Mouse (Mus musculus): ENCODE data around the gene Thsd7a. TPM values are rescaled to one million over a fixed set of nuclear protein-coding genes. Genes with fewer than 3 reads are reported as not detected.

Thsd7a gene
- 19.8 and 22.5 TPM in 2 replicates for polyA plus RNA-seq (2014; fragmentation: Nextera tagmentation; extraction: Ambion mirVana)

DNA sequence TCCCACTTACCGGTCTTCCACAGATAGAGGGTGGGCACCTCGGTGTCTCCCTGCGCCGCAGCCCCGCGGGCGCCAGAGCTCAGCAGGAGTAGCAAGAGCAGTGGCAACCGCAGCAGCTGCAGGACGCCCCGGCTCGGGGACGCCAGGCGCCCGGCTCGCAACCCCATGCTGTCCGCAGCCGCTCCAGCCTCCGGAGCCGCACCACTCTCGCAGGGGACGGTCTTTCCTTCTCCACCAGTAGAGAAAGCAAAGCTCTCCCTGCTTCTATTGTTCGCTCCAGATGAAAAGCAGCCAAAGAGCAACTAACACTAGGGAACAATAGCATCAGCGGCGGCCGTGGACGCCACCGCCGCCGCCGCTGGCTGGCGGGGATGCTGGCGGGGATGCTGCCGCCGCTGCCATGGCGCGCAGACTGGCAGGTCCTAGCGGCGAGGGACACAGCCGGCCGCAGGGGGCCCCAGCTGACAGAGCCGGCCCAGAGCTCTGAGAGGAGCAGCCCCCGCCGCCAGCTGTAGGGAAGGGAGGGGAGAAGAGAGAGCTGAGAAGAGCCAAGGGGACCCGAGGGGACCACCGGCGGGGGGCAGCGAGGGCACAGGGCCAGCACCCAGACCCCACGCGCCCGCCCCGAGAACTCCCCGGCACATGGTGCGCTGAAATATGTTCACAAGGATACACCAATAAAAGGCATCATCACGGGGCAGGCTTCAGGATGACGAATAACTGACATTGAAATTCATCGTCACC lies at the start of gene Thsd7a:
Thsd7a (minus strand) TSS at position 624 of the 744 bp plus-strand sequence.
- H3K27ac ChIP-seq (ENCODE audit: low read depth, low read length), result peak within 1 kb of the TSS; percentile 95
- H3K4me3 ChIP-seq (ENCODE audit: low read depth, low read length), result peak within 1 kb of the TSS; percentile 69
- peak within 1 kb of the TSS; percentile 90 for H3K9ac ChIP-seq (ENCODE audit: low read length)
- H3K9me3 ChIP-seq (ENCODE audit: control insufficient read depth, low read length), result no peaks in the 10 kb centered on the region
- DNase-seq (ENCODE audit: low spot score, missing footprints) (peak; percentile 97), ATAC-seq (ENCODE audit: low FRiP score) (peak; percentile 94)
- H3K4me2 ChIP-seq, result peak within 1 kb of the TSS; percentile 54
- under 1% methylated on average over 54 of the region's 56 CpGs for WGBS
- no peaks in the 10 kb centered on the region for H3K27me3 ChIP-seq (ENCODE audit: control insufficient read depth, insufficient read depth, low read length)
- no peaks in the 10 kb centered on the region for H3K36me3 ChIP-seq (ENCODE audit: control insufficient read depth, insufficient read depth, low read length)
- H3K4me1 ChIP-seq (ENCODE audit: control insufficient read depth, insufficient read depth, low read length), result peaks cover 16% of the 10 kb centered on the region; the same call in 1 of the 2 replicates

DNA sequence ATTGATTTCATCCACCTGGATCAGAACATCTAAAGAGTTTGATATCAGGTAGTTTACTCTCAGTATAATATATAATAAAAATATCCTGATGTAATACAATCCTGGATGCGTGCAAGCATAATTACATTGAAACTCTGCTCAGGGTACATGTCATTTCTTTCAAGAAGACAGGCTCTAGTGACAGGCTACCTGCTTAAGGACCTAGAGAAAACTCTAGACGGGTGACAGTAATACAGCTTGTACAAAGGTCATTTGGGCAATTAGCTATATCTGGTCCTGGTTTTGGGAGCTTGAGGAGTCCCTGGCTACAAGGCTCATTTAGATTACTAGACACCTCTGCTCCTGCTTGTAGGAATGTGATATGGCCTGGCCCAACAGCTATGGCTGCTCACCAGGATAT lies 37.9 kb upstream of the Thsd7a start:
- Histone ChIP-seq H3K9me3 (ENCODE audit: control insufficient read depth, low read length) (no peaks in the 10 kb centered on the region), H3K36me3 (ENCODE audit: control insufficient read depth, insufficient read depth, low read length) (no peaks in the 10 kb centered on the region), H3K27me3 (ENCODE audit: control insufficient read depth, insufficient read depth, low read length) (no peaks in the 10 kb centered on the region), H3K4me3 (ENCODE audit: low read depth, low read length) (no peak overlapping the region), H3K4me2 (no peak overlapping the region), H3K9ac (ENCODE audit: low read length) (no peak overlapping the region), H3K4me1 (ENCODE audit: control insufficient read depth, insufficient read depth, low read length) (no peaks in the 10 kb centered on the region), H3K27ac (ENCODE audit: low read depth, low read length) (no peak overlapping the region)
- no peak for ATAC-seq (ENCODE audit: low FRiP score)
- WGBS, result 77% methylated on average over 2 of the region's 2 CpGs
- DNase-seq (ENCODE audit: low spot score, missing footprints), result peak; percentile 78

DNA sequence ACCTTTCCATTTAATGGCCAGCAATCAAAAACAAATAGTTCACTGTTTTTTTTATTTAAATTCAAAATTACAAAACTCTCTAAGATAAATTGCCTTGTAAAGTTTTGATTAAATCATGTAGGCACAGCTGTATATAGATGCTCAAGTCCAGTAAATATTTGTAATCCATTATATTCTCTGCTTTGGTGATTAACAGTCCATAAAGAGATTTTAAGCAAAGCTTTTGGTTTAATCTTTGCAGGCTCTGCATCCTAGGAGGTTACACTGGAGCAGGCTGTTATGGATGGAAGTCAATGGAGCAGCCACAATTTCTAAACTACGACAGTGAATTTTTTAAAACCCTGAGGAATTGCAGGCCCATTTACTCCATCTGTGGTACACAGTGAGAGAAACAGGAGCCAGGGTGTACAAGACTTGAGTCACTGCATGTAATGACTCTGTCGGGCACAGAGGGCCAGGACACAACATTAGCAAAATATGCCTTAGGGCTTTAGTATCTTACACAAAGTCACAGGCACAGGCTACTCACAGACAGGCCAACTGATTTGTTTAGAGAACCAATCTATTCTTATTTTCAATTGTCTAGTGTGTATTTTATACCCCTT lies 37.3 kb upstream of the Thsd7a start:
- H3K9ac ChIP-seq (ENCODE audit: low read length), result no peak overlapping the region
- H3K27me3 ChIP-seq (ENCODE audit: control insufficient read depth, insufficient read depth, low read length), result no peaks in the 10 kb centered on the region
- no peaks in the 10 kb centered on the region for H3K4me1 ChIP-seq (ENCODE audit: control insufficient read depth, insufficient read depth, low read length)
- no peak overlapping the region for H3K4me3 ChIP-seq (ENCODE audit: low read depth, low read length)
- ATAC-seq (ENCODE audit: low FRiP score) (peak; percentile 60; the same call in 1 of the 2 replicates), DNase-seq (ENCODE audit: low spot score, missing footprints) (peak; percentile 45)
- H3K4me2 ChIP-seq, result no peak overlapping the region
- no peaks in the 10 kb centered on the region for H3K36me3 ChIP-seq (ENCODE audit: control insufficient read depth, insufficient read depth, low read length)
- WGBS, result 80% methylated on average over 2 of the region's 2 CpGs
- H3K9me3 ChIP-seq (ENCODE audit: control insufficient read depth, low read length), result no peaks in the 10 kb centered on the region
- H3K27ac ChIP-seq (ENCODE audit: low read depth, low read length), result no peak overlapping the region

DNA sequence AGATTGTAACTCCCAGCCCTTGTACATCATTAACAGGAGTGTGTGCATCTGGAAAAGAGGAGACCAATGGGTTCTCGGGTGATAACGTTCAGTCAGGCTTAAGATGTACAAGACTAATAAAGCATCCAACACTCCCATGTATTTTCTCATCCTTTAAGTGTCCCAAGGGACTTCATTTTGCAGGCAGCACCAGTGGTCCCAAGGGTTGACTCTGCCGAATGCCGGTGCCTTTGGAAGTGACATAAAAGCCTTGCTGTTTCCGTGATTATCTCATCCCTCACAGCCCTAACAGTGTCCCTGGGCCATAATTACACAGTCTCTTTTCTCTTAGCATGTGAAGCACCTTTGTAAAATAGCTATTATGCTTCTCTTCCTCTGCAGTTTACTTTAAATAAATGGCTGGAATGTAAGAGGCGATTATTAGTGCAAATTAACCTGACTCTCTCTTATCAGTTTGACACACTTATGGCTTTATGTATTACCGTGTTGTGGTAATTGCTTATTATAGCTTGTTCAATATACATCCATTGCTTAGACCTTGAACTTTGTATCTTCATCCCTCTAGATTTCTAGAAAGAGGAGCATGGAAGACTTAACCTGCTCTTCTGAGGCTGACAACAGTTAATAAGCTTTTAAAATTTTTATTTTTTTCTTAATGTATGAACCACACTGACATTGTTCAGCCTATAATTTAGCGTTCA lies 35.9 kb upstream of the Thsd7a start:
- Histone ChIP-seq H3K9ac (ENCODE audit: low read length) (no peak overlapping the region), H3K9me3 (ENCODE audit: control insufficient read depth, low read length) (no peaks in the 10 kb centered on the region), H3K4me1 (ENCODE audit: control insufficient read depth, insufficient read depth, low read length) (no peaks in the 10 kb centered on the region), H3K27ac (ENCODE audit: low read depth, low read length) (no peak overlapping the region), H3K36me3 (ENCODE audit: control insufficient read depth, insufficient read depth, low read length) (no peaks in the 10 kb centered on the region), H3K4me3 (ENCODE audit: low read depth, low read length) (no peak overlapping the region), H3K27me3 (ENCODE audit: control insufficient read depth, insufficient read depth, low read length) (no peaks in the 10 kb centered on the region), H3K4me2 (no peak overlapping the region)
- DNase-seq (ENCODE audit: low spot score, missing footprints) (peak; percentile 80), ATAC-seq (ENCODE audit: low FRiP score) (peak; percentile 78)
- WGBS, result 81% methylated on average over 8 of the region's 8 CpGs

DNA sequence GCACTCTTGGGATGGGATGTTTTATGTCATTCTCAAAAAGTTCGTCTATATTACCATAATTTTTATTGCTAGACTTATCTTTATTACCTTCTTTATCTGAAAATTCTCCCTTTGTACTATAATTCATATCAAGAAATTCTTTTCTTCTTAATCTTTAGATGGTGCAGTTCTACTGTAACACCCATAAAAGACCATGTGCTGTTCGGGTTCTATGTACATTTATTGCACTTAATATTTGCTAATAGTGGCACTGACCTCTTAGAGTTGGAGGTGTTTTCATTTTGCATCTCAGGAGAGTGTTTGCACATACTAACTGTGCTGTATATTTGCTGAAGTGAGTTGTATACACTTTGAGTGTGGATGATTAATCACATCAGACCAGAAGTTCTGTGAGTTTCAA lies 23.6 kb upstream of the Thsd7a start:
- Histone ChIP-seq H3K4me2 (no peak overlapping the region), H3K4me1 (ENCODE audit: control insufficient read depth, insufficient read depth, low read length) (no peaks in the 10 kb centered on the region), H3K9me3 (ENCODE audit: control insufficient read depth, low read length) (no peaks in the 10 kb centered on the region), H3K4me3 (ENCODE audit: low read depth, low read length) (no peak overlapping the region), H3K27ac (ENCODE audit: low read depth, low read length) (no peak overlapping the region), H3K36me3 (ENCODE audit: control insufficient read depth, insufficient read depth, low read length) (no peaks in the 10 kb centered on the region), H3K9ac (ENCODE audit: low read length) (no peak overlapping the region), H3K27me3 (ENCODE audit: control insufficient read depth, insufficient read depth, low read length) (no peaks in the 10 kb centered on the region)
- DNase-seq (ENCODE audit: low spot score, missing footprints), result peak; percentile 12
- WGBS, result 86% methylated on average over 2 of the region's 2 CpGs
- no peak for ATAC-seq (ENCODE audit: low FRiP score)

DNA sequence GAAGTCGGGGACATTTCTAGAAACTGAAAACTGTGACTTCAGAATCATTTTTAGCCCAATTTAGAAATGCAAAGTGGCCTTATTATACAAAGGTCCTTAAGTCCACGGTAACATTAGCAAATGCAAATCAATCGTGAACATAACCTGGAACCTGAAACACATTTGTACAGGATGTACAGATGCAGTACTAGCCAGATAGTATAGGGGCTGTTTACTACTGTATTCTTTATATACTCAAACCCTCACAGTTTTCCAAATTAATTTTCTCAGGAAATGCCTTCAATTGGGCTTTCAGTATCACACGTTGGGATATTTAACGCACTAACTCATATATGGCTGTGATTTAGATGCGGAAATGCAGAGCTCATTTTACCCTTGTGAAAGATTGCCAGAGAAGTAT lies 16.0 kb upstream of the Thsd7a start:
- no peak overlapping the region for H3K4me3 ChIP-seq (ENCODE audit: low read depth, low read length)
- H3K27me3 ChIP-seq (ENCODE audit: control insufficient read depth, insufficient read depth, low read length), result no peaks in the 10 kb centered on the region
- H3K27ac ChIP-seq (ENCODE audit: low read depth, low read length), result no peak overlapping the region
- 82% methylated on average over 6 of the region's 6 CpGs for WGBS
- no peak overlapping the region for H3K4me2 ChIP-seq
- peak; percentile 79 for DNase-seq (ENCODE audit: low spot score, missing footprints)
- H3K9ac ChIP-seq (ENCODE audit: low read length), result no peak overlapping the region
- H3K9me3 ChIP-seq (ENCODE audit: control insufficient read depth, low read length), result no peaks in the 10 kb centered on the region
- no peaks in the 10 kb centered on the region for H3K36me3 ChIP-seq (ENCODE audit: control insufficient read depth, insufficient read depth, low read length)
- H3K4me1 ChIP-seq (ENCODE audit: control insufficient read depth, insufficient read depth, low read length), result no peaks in the 10 kb centered on the region
- no peak for ATAC-seq (ENCODE audit: low FRiP score)

DNA sequence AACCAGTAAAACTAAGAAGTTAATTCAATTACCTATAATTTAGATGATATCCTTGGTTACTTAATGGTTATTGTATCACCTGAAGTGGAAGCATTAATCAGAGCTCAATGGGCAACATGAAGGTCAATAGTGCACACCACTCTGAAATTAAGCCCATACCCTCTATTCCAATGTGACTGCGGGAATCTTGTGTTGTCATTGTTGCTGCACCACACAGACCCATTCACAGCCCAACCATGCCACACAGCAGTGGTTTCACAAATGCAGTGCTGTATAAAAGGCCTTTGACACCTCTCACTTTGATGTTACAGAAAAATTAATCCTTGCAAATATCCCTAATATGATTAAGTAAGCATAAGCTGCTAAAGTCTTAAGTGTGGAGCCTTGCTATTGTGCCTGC lies 15.4 kb upstream of the Thsd7a start:
- Histone ChIP-seq H3K27me3 (ENCODE audit: control insufficient read depth, insufficient read depth, low read length) (no peaks in the 10 kb centered on the region), H3K9ac (ENCODE audit: low read length) (no peak overlapping the region), H3K27ac (ENCODE audit: low read depth, low read length) (no peak overlapping the region), H3K9me3 (ENCODE audit: control insufficient read depth, low read length) (no peaks in the 10 kb centered on the region), H3K36me3 (ENCODE audit: control insufficient read depth, insufficient read depth, low read length) (no peaks in the 10 kb centered on the region), H3K4me1 (ENCODE audit: control insufficient read depth, insufficient read depth, low read length) (no peaks in the 10 kb centered on the region), H3K4me3 (ENCODE audit: low read depth, low read length) (no peak overlapping the region), H3K4me2 (no peak overlapping the region)
- ATAC-seq (ENCODE audit: low FRiP score), result peak; percentile 90
- DNase-seq (ENCODE audit: low spot score, missing footprints), result peak; percentile 81
- 38% methylated on average over 1 of the region's 1 CpGs for WGBS

DNA sequence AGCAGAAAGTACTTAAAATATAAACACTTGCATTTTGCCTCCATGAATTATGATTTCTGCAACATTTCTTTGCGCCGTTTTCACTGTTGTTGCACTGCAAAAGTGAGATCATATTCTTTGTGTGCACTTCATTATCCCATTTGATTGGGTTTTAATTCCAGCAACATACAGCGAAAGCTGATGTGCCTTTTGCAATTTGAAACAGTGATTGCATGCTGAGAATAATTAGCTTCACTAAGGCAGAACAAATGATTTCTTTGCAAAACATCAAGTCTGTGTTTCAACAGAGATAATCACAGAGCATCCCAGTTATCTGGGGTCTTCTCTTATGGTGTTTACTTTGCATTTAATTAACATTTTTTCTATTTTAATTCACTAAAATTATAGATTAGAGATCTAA lies 14.6 kb upstream of the Thsd7a start:
- Histone ChIP-seq H3K4me3 (ENCODE audit: low read depth, low read length) (no peak overlapping the region), H3K9me3 (ENCODE audit: control insufficient read depth, low read length) (no peaks in the 10 kb centered on the region), H3K4me2 (no peak overlapping the region), H3K4me1 (ENCODE audit: control insufficient read depth, insufficient read depth, low read length) (no peaks in the 10 kb centered on the region), H3K9ac (ENCODE audit: low read length) (no peak overlapping the region), H3K36me3 (ENCODE audit: control insufficient read depth, insufficient read depth, low read length) (no peaks in the 10 kb centered on the region), H3K27ac (ENCODE audit: low read depth, low read length) (no peak overlapping the region), H3K27me3 (ENCODE audit: control insufficient read depth, insufficient read depth, low read length) (no peaks in the 10 kb centered on the region)
- WGBS, result 82% methylated on average over 3 of the region's 3 CpGs
- DNase-seq (ENCODE audit: low spot score, missing footprints) (peak; percentile 54), ATAC-seq (ENCODE audit: low FRiP score) (no peak)

All from midbrain, embryonic 11.5 days (tissue).